Mouse (Mus musculus) neural tube, embryonic 13.5 days (tissue): ENCODE measurements at regions not wholly inside any gene's neighbourhood (a gene's known extent, or its start where the extent isn't known, plus 50 kb on each side); places are given as distances from the start of the nearest gene placed in this dataset.

Experiments
- ATAC-seq: fragments of 200-750 bp; cut with Nextera tagmentation; 2 replicates; pipeline ENCODE4 v1.8.0; 2017; ENCODE audit warnings: low read depth, mild to moderate bottlenecking, moderate TSS enrichment, moderate library complexity
- H3K27ac ChIP-seq: fragments of 300-500 bp; sonication (generic); replicated peaks from 2 replicates; pipeline ENCODE4 v1.5.1; 2015; ENCODE audit warnings: moderate library complexity, mild to moderate bottlenecking, inconsistent platforms
- H3K27me3 ChIP-seq: fragments of 300-500 bp; sonication (generic); 2 replicates; pipeline ENCODE4 v1.6.1; 2015; ENCODE audit warnings: mild to moderate bottlenecking, inconsistent platforms
- H3K36me3 ChIP-seq: fragments of 300-500 bp; sonication (generic); 2 replicates; pipeline ENCODE4 v1.6.1; 2015; ENCODE audit warnings: mild to moderate bottlenecking, inconsistent platforms
- H3K4me1 ChIP-seq: fragments of 300-500 bp; sonication (generic); replicated peaks from 2 replicates; pipeline ENCODE4 v1.6.1; 2015; ENCODE audit warnings: inconsistent platforms
- H3K4me2 ChIP-seq: fragments of 300-500 bp; sonication (generic); 2 replicates; pipeline ENCODE4 v1.6.1; 2015; ENCODE audit warnings: inconsistent platforms, mild to moderate bottlenecking, moderate library complexity
- H3K4me3 ChIP-seq: fragments of 300-500 bp; sonication (generic); 2 replicates; pipeline ENCODE4 v1.5.1; 2015; ENCODE audit warnings: mild to moderate bottlenecking, inconsistent platforms
- H3K9ac ChIP-seq: fragments of 300-500 bp; sonication (generic); 2 replicates; pipeline ENCODE4 v1.6.1; 2015; ENCODE audit warnings: moderate library complexity, mild to moderate bottlenecking, inconsistent platforms
- H3K9me3 ChIP-seq: fragments of 300-500 bp; sonication (generic); 2 replicates; pipeline ENCODE4 v1.6.1; 2016; ENCODE audit warnings: inconsistent platforms
- WGBS: fragments of 180-500 bp; shearing (Covaris S2); methylation state at CpG from one replicate; pipeline ENCODE4 v1.1.7; 2015; 5-methylcytosine and 5-hydroxymethylcytosine counted together

GRCm38 (mm10) chr17:45251034-45251730 lies 182.4 kb downstream of the Cdc5l start:
- no peak overlapping the region for H3K9ac ChIP-seq
- H3K36me3 ChIP-seq = no peaks in the 10 kb centered on the region
- WGBS = 23% methylated on average over 22 of the region's 22 CpGs
- H3K4me1 ChIP-seq = peaks cover 33% of the 10 kb centered on the region
- no peak overlapping the region for H3K4me3 ChIP-seq
- H3K27me3 ChIP-seq = no peaks in the 10 kb centered on the region
- peak overlapping the region; percentile 27 for H3K4me2 ChIP-seq
- H3K27ac ChIP-seq = no peak overlapping the region
- peak; percentile 51 for ATAC-seq
- H3K9me3 ChIP-seq = no peaks in the 10 kb centered on the region

GRCm38 (mm10) chr17:45250450-45250849 lies 183.1 kb downstream of the Cdc5l start:
- 64% methylated on average over 10 of the region's 10 CpGs for WGBS
- H3K9ac ChIP-seq = no peak overlapping the region
- H3K27ac ChIP-seq = no peak overlapping the region
- no peak for ATAC-seq
- no peaks in the 10 kb centered on the region for H3K36me3 ChIP-seq
- peaks cover 5% of the 10 kb centered on the region; the same call in 1 of the 2 replicates for H3K27me3 ChIP-seq
- no peaks in the 10 kb centered on the region for H3K9me3 ChIP-seq
- H3K4me2 ChIP-seq = no peak overlapping the region
- H3K4me3 ChIP-seq = no peak overlapping the region
- peaks cover 33% of the 10 kb centered on the region for H3K4me1 ChIP-seq

DNA sequence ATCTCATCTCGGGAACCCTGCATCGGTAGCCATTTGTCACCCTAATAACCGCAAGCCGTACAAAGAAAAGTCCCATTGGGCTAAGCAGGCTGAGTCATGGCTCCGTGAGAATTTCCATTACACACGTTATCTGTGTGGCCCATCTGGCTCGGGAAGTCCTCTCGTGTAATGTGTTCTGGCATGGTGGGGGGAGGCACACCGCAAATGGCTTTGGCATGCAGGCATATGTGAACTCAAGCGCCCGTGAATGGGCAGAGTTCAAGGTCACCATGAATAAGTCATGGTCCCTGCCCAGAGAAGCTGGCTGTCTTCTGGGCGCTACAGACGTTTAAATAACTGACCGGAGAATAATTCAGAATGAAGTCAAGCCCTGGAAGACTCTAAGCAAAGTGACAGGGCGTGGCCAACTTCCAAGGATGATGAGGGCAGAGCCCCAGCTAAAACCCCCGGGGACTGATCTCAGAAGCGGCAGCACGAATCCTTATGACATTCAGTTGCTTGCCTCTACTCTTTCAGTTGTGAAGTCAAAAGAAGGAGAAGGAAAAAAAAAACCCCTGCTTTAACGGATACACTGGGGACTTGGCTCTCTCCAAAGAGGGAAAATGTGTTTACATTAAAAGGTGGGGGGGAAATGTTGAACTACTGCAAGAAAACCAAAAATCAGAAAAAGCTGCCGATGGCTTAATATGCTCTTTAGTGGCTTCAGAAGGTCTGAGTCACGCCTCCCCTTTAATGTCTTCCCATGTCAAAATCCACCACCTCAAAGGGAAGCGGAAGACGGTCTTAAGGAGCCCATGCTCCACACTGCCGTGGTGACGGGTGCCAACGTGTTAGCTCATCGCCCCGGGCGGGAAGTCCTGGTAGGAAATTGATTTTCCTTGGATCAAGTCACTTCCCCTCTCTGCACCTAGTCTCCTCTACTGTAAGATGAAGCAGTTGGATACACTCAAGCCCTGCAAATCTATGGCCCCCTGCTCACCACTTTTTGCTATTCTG lies 186.1 kb downstream of the Cdc5l start:
- H3K9ac ChIP-seq = no peak overlapping the region
- H3K36me3 ChIP-seq = no peaks in the 10 kb centered on the region
- no peaks in the 10 kb centered on the region for H3K9me3 ChIP-seq
- H3K4me3 ChIP-seq = no peak overlapping the region
- no peak overlapping the region for H3K4me2 ChIP-seq
- ATAC-seq = no peak
- peaks cover 33% of the 10 kb centered on the region for H3K4me1 ChIP-seq
- peaks cover 7% of the 10 kb centered on the region; the same call in 1 of the 2 replicates for H3K27me3 ChIP-seq
- 65% methylated on average over 29 of the region's 29 CpGs for WGBS
- no peak overlapping the region for H3K27ac ChIP-seq

DNA sequence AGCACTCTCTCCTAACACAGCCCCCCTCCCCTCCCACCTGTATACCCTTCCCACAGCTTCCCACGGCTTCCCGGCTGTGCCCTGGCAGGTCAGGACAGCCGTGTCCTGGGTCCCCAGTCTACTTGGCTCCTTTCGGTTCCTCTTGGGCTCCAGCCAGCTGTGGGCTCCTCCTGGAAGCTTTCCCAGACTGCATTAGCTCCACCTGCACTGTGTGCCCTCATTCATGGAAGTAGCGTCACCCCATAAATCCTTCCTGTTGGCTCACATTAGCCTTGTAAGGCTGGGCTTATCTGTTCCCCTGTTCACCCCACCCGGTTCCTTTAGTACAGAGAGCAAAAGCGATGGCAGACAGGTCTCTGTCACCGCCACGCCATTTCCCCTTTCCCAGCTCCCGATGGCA lies 188.7 kb downstream of the Cdc5l start:
- no peaks in the 10 kb centered on the region for H3K9me3 ChIP-seq
- H3K4me3 ChIP-seq = no peak overlapping the region
- WGBS = 64% methylated on average over 10 of the region's 10 CpGs
- no peak for ATAC-seq
- H3K36me3 ChIP-seq = no peaks in the 10 kb centered on the region
- no peak overlapping the region for H3K9ac ChIP-seq
- H3K4me2 ChIP-seq = no peak overlapping the region
- H3K27me3 ChIP-seq = peaks cover 7% of the 10 kb centered on the region; the same call in 1 of the 2 replicates
- H3K4me1 ChIP-seq = peaks cover 17% of the 10 kb centered on the region
- H3K27ac ChIP-seq = no peak overlapping the region

DNA sequence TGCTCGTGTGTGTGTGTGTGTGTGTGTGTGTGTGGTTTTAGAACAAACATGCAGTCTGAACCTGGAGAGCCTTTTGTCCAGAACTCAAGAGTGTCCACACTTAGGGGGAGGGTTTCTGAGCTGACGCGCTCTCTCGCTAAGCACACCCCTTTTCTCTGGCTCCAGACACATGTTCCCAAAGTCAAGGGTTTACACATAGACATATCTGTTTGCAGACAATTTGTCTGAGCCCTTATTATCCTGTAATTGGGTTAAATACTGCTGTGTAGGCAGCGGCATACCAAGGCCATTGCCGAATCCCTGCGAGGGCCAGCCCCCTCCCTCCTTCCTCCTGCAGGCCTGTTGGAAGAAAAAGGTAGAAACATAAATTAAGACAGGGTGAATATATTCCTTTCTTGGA lies 190.4 kb downstream of the Cdc5l start:
- Histone ChIP-seq H3K27me3 (peaks cover 7% of the 10 kb centered on the region; the same call in 1 of the 2 replicates), H3K4me2 (no peak overlapping the region), H3K4me1 (peaks cover 17% of the 10 kb centered on the region), H3K36me3 (no peaks in the 10 kb centered on the region), H3K27ac (no peak overlapping the region), H3K4me3 (no peak overlapping the region), H3K9me3 (no peaks in the 10 kb centered on the region), H3K9ac (no peak overlapping the region)
- 71% methylated on average over 7 of the region's 7 CpGs for WGBS
- ATAC-seq = no peak

- Histone ChIP-seq H3K9me3 (no peaks in the 10 kb centered on the region), H3K4me3 (no peak overlapping the region), H3K27me3 (peaks cover 7% of the 10 kb centered on the region; the same call in 1 of the 2 replicates), H3K4me2 (no peak overlapping the region), H3K36me3 (no peaks in the 10 kb centered on the region), H3K27ac (no peak overlapping the region), H3K9ac (no peak overlapping the region), H3K4me1 (peaks cover 9% of the 10 kb centered on the region)
- no peak for ATAC-seq
- WGBS = 93% methylated on average over 6 of the region's 6 CpGs
Measured at GRCm38 (mm10) chr17:45242076-45242475, 191.5 kb downstream of the Cdc5l start.

DNA sequence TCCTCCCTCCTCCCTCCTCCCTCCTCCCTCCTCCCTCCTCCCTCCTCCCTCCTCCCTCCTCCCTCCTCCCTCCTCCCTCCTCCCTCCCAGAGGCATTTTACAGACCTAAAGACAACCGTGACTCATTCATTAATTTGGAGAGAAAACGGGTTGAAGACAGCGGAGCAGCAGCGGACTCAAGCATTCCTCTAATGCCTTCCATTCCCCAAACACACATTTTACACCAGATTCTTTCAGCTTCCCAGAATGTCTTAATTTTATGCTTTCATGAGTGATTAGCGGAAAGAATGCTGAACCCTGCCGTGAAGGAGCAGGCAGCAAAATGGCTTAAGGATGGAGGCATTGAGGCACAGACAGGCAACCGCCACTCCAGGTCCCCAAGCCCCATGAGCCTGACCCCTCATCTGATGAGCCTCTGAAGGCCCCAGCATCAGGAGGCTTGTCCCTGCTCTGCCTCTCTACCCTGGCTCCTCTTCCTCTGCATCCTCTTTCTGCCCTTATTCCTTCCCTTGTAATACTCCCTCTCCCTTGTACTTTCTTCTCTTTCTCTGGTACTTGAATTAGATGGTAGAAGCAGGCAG lies 192.5 kb downstream of the Cdc5l start:
- Histone ChIP-seq H3K36me3 (no peaks in the 10 kb centered on the region), H3K4me1 (peaks cover 7% of the 10 kb centered on the region), H3K27ac (no peak overlapping the region), H3K4me2 (no peak overlapping the region), H3K4me3 (no peak overlapping the region), H3K27me3 (peaks cover 7% of the 10 kb centered on the region; the same call in 1 of the 2 replicates), H3K9me3 (no peaks in the 10 kb centered on the region), H3K9ac (no peak overlapping the region)
- WGBS = 22% methylated on average over 7 of the region's 7 CpGs
- ATAC-seq = no peak

- ATAC-seq = no peak
- H3K9me3 ChIP-seq = no peaks in the 10 kb centered on the region
- no peak overlapping the region for H3K4me3 ChIP-seq
- H3K27me3 ChIP-seq = peaks cover 3% of the 10 kb centered on the region; the same call in 1 of the 2 replicates
- 66% methylated on average over 6 of the region's 6 CpGs for WGBS
- H3K9ac ChIP-seq = no peak overlapping the region
- no peak overlapping the region for H3K27ac ChIP-seq
- peaks cover 7% of the 10 kb centered on the region for H3K4me1 ChIP-seq
- no peaks in the 10 kb centered on the region for H3K36me3 ChIP-seq
- H3K4me2 ChIP-seq = no peak overlapping the region
Measured at GRCm38 (mm10) chr17:45240545-45240944, 193.0 kb downstream of the Cdc5l start.

GRCm38 (mm10) chr17:45237246-45237645 lies 196.3 kb downstream of the Cdc5l start:
- Histone ChIP-seq H3K4me3 (no peak overlapping the region), H3K4me2 (no peak overlapping the region), H3K9ac (no peak overlapping the region), H3K27ac (no peak overlapping the region), H3K36me3 (no peaks in the 10 kb centered on the region), H3K4me1 (no peaks in the 10 kb centered on the region), H3K9me3 (no peaks in the 10 kb centered on the region), H3K27me3 (no peaks in the 10 kb centered on the region; the same call in 1 of the 2 replicates)
- ATAC-seq = no peak
- WGBS = 79% methylated on average over 1 of the region's 1 CpGs

DNA sequence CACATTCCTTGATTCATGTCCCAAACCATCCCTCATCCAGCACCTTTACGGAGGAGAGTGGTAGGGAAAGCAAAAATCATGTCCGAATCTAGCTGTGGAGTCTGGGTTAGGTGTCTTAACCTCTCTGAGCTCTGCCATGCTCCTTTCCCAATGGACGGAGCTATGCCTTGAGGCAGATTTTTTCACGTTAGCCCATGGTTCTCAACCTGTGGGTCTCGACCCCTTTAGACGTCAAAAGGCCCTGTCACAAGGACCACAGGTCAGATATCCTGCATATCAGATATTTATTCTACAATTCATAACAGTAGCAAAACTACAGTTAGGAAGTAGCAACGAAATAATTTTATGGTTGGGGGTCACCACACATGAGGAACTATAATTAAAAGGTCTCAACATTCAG lies 198.1 kb downstream of the Cdc5l start:
- Histone ChIP-seq H3K27me3 (no peaks in the 10 kb centered on the region; the same call in 1 of the 2 replicates), H3K4me1 (no peaks in the 10 kb centered on the region), H3K4me3 (no peak overlapping the region), H3K9ac (no peak overlapping the region), H3K9me3 (no peaks in the 10 kb centered on the region), H3K36me3 (no peaks in the 10 kb centered on the region), H3K4me2 (no peak overlapping the region), H3K27ac (no peak overlapping the region)
- WGBS = 90% methylated on average over 7 of the region's 7 CpGs
- no peak for ATAC-seq

DNA sequence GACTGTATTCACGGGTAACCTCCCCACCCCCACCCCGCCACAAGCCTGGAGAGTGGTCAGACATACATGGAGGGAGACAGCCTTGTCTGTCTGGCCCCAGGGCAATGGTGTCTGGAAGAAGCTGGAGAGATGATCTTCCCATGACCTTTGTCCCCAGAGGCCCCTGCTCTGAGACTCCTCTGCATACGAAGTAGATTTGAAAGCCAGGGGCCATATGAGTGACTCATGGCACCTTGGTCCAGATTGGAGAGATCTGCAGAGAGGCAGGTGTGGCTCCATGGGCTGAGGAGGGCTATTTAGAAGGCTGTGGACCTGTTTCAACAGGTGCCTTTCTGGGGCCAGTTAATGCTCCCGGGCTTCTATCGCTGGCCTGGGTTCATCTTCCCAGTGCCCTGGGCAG lies 200.7 kb downstream of the Cdc5l start:
- H3K27ac ChIP-seq = no peak overlapping the region
- no peaks in the 10 kb centered on the region for H3K36me3 ChIP-seq
- H3K4me3 ChIP-seq = no peak overlapping the region
- H3K4me2 ChIP-seq = no peak overlapping the region
- H3K27me3 ChIP-seq = no peaks in the 10 kb centered on the region; the same call in 1 of the 2 replicates
- no peaks in the 10 kb centered on the region for H3K9me3 ChIP-seq
- no peak for ATAC-seq
- H3K9ac ChIP-seq = no peak overlapping the region
- WGBS = 59% methylated on average over 5 of the region's 5 CpGs
- H3K4me1 ChIP-seq = no peaks in the 10 kb centered on the region

DNA sequence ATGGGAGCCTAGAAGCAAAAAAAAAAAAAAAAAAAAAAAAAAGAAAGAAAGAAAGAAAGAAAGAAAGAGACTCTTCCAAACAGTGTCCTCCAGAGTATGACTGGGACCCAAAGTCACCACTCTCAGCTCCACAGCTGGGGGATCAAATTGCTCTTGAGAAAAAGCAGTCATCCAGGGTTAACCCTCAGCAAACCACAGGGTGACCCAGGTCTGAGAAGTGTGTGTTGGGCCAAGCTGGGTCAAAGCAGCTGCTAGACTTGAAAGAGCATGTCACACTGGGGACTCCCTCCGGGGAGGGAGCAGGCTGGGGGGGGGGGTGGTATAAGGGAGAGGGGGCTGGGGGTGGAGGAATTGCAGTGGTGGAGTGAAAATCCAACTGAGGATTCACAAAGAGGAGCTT lies 206.3 kb downstream of the Cdc5l start:
- no peaks in the 10 kb centered on the region for H3K27me3 ChIP-seq
- peaks cover 17% of the 10 kb centered on the region for H3K4me1 ChIP-seq
- H3K4me3 ChIP-seq = no peak overlapping the region
- H3K27ac ChIP-seq = no peak overlapping the region
- 8% methylated on average over 1 of the region's 1 CpGs for WGBS
- no peak overlapping the region for H3K4me2 ChIP-seq
- no peaks in the 10 kb centered on the region for H3K9me3 ChIP-seq
- H3K9ac ChIP-seq = no peak overlapping the region
- H3K36me3 ChIP-seq = no peaks in the 10 kb centered on the region
- no peak for ATAC-seq
